Mouse (Mus musculus) MEL (cell line): ENCODE data around the gene Msh3. TPM values are rescaled to one million over a fixed set of nuclear protein-coding genes. Genes with fewer than 3 reads are reported as not detected.
A peak's percentile ranks its signal among the peaks of the same experiment; 100 is the strongest.

Source experiments
- DNase-seq: peaks from one replicate; pipeline ENCODE4 v3.0.0; 2011; ENCODE audit warnings: low read depth, low spot score
- H3K27ac ChIP-seq: 2 replicates; pipeline ENCODE4 v1.5.1; 2012; ENCODE audit warnings: low read depth, mild to moderate bottlenecking, control low read depth, low read length, moderate library complexity; ENCODE audit not compliant: control insufficient read depth
- H3K27me3 ChIP-seq, 2 experiments: fragments of 150-350 bp in 1 of 2; sonication (generic) in 1 of 2; 2 replicates each; pipeline ENCODE4 v1.6.1; 2012; ENCODE audit warnings: low read length in 2 of 2, mild to moderate bottlenecking in 2 of 2, improper control_type of control experiment in 1 of 2, moderate library complexity in 1 of 2; ENCODE audit not compliant: insufficient read depth in 2 of 2, control insufficient read depth in 1 of 2
- H3K36me3 ChIP-seq, 2 experiments: 2 replicates each; pipeline ENCODE4 v1.6.1; 2012 to 2014; ENCODE audit warnings: low read length in 2 of 2, improper control_type of control experiment in 1 of 2, inconsistent platforms in 1 of 2, mild to moderate bottlenecking in 1 of 2; ENCODE audit not compliant: insufficient read depth in 2 of 2, control insufficient read depth in 1 of 2
- H3K4me1 ChIP-seq, 2 experiments: fragments of 150-350 bp in 1 of 2; sonication (generic) in 1 of 2; 2 replicates each; pipeline ENCODE4 v1.6.1; 2012; ENCODE audit warnings: low read length in 2 of 2, improper control_type of control experiment in 1 of 2, mild to moderate bottlenecking in 1 of 2; ENCODE audit not compliant: insufficient read depth in 2 of 2, control insufficient read depth in 1 of 2
- H3K4me3 ChIP-seq, 2 experiments: fragments of 150-350 bp in 1 of 2; sonication (generic) in 1 of 2; 2 replicates each; pipeline ENCODE4 v1.5.1; 2012; ENCODE audit warnings: low read depth in 2 of 2, low read length in 2 of 2, mild to moderate bottlenecking in 2 of 2, moderate library complexity in 2 of 2, control low read depth in 1 of 2, improper control_type of control experiment in 1 of 2; ENCODE audit not compliant: control insufficient read depth in 1 of 2, insufficient read depth in 1 of 2
- H3K79me2 ChIP-seq: 2 replicates; pipeline ENCODE4 v1.6.1; 2012; ENCODE audit warnings: mild to moderate bottlenecking, low read length, moderate library complexity; ENCODE audit not compliant: control insufficient read depth, poor library complexity, insufficient read depth
- H3K9ac ChIP-seq: 2 replicates; pipeline ENCODE4 v1.6.1; 2012; ENCODE audit warnings: low read depth, mild to moderate bottlenecking, control low read depth, low read length, moderate library complexity; ENCODE audit not compliant: control insufficient read depth, poor library complexity, severe bottlenecking
- H3K9me3 ChIP-seq: fragments of 150-350 bp; sonication (generic); replicated peaks from 2 replicates; pipeline ENCODE4 v1.6.1; 2012; ENCODE audit warnings: mild to moderate bottlenecking, low read length, improper control_type of control experiment, moderate library complexity; ENCODE audit not compliant: insufficient read depth
- CHD2 ChIP-seq: IDR thresholded peaks from 2 replicates; pipeline ENCODE4 v1.6.1; 2011; ENCODE audit warnings: low read length, improper control_type of control experiment
- CTCF ChIP-seq, 3 experiments: IDR thresholded peaks in 2 of 3; conservative IDR thresholded peaks in 1 of 3; 2 replicates each; pipeline ENCODE4 v1.5.1; 2011 to 2012; ENCODE audit warnings: low read length in 3 of 3, low read depth in 2 of 3, mild to moderate bottlenecking in 2 of 3, improper control_type of control experiment in 1 of 3, inconsistent platforms in 1 of 3, mixed read lengths in 1 of 3, moderate library complexity in 1 of 3; ENCODE audit not compliant: control insufficient read depth in 1 of 3, insufficient read depth in 1 of 3, poor library complexity in 1 of 3, severe bottlenecking in 1 of 3
- E2F4 ChIP-seq: IDR thresholded peaks from 2 replicates; pipeline ENCODE4 v1.6.1; 2011; ENCODE audit warnings: low read depth, low read length, improper control_type of control experiment, borderline replicate concordance
- EP300 ChIP-seq, 2 experiments: IDR thresholded peaks; 2 replicates each; pipeline ENCODE4 v1.6.1; 2011; ENCODE audit warnings: improper control_type of control experiment in 2 of 2, low read length in 2 of 2, low read depth in 1 of 2, mild to moderate bottlenecking in 1 of 2
- ETS1 ChIP-seq: IDR thresholded peaks from 2 replicates; pipeline ENCODE4 v1.6.1; 2012; ENCODE audit warnings: low read depth, mild to moderate bottlenecking, inconsistent platforms, low read length, improper control_type of control experiment, moderate library complexity
- GATA1 ChIP-seq: IDR thresholded peaks from 2 replicates; pipeline ENCODE4 v1.6.1; 2011; ENCODE audit warnings: low read depth, low read length, improper control_type of control experiment
- MAX ChIP-seq: IDR thresholded peaks from 2 replicates; pipeline ENCODE4 v1.6.1; 2011; ENCODE audit warnings: low read length, improper control_type of control experiment
- MAZ ChIP-seq: IDR thresholded peaks from 2 replicates; pipeline ENCODE4 v1.6.1; 2012; ENCODE audit warnings: low read depth, mild to moderate bottlenecking, inconsistent platforms, low read length, improper control_type of control experiment
- MEF2A ChIP-seq: IDR thresholded peaks from 2 replicates; pipeline ENCODE4 v1.6.1; 2014; ENCODE audit warnings: low read depth, mild to moderate bottlenecking, inconsistent platforms, low read length, improper control_type of control experiment; ENCODE audit not compliant: poor library complexity, insufficient replicate concordance, severe bottlenecking; ENCODE audit errors: extremely low read depth
- MXI1 ChIP-seq: IDR thresholded peaks from 2 replicates; pipeline ENCODE4 v1.6.1; 2011; ENCODE audit warnings: mild to moderate bottlenecking, low read depth, low read length, improper control_type of control experiment
- MYB ChIP-seq: IDR thresholded peaks from 2 replicates; pipeline ENCODE4 v1.6.1; 2011; ENCODE audit warnings: mild to moderate bottlenecking, low read depth, low read length, improper control_type of control experiment
- NELFE ChIP-seq: IDR thresholded peaks from 2 replicates; pipeline ENCODE4 v1.6.1; 2011; ENCODE audit warnings: low read depth, low read length, improper control_type of control experiment
- NRF1 ChIP-seq: IDR thresholded peaks from 2 replicates; pipeline ENCODE4 v1.6.1; 2014; ENCODE audit warnings: low read depth, mild to moderate bottlenecking, inconsistent platforms, low read length, improper control_type of control experiment, moderate library complexity; ENCODE audit not compliant: poor library complexity, insufficient read depth, severe bottlenecking
- POLR2A ChIP-seq, 2 experiments: IDR thresholded peaks; 2 replicates each; pipeline ENCODE4 v1.6.1; 2011 to 2012; ENCODE audit warnings: low read length in 2 of 2, mild to moderate bottlenecking in 2 of 2, control low read depth in 1 of 2, improper control_type of control experiment in 1 of 2, low read depth in 1 of 2, moderate library complexity in 1 of 2; ENCODE audit not compliant: control insufficient read depth in 1 of 2, insufficient read depth in 1 of 2, poor library complexity in 1 of 2
- POLR2AphosphoS2 ChIP-seq: IDR thresholded peaks from 2 replicates; pipeline ENCODE4 v1.6.1; 2011; ENCODE audit warnings: low read length, improper control_type of control experiment
- POLR2AphosphoS5 ChIP-seq: IDR thresholded peaks from 2 replicates; pipeline ENCODE4 v1.6.1; 2012; ENCODE audit warnings: low read depth, borderline replicate concordance, mild to moderate bottlenecking, inconsistent platforms, low read length, moderate library complexity, mixed read lengths
- RAD21 ChIP-seq: IDR thresholded peaks from 2 replicates; pipeline ENCODE4 v1.6.1; 2011; ENCODE audit warnings: mild to moderate bottlenecking, low read depth, low read length, improper control_type of control experiment
- RCOR1 ChIP-seq: IDR thresholded peaks from 2 replicates; pipeline ENCODE4 v1.6.1; 2012; ENCODE audit warnings: low read depth, mild to moderate bottlenecking, inconsistent platforms, low read length, improper control_type of control experiment
- SIN3A ChIP-seq: IDR thresholded peaks from 2 replicates; pipeline ENCODE4 v1.6.1; 2012; ENCODE audit warnings: low read length, improper control_type of control experiment, inconsistent platforms
- SMC3 ChIP-seq: IDR thresholded peaks from 2 replicates; pipeline ENCODE4 v1.6.1; 2011; ENCODE audit warnings: low read depth, low read length, improper control_type of control experiment
- TAL1 ChIP-seq: IDR thresholded peaks from 2 replicates; pipeline ENCODE4 v1.6.1; 2012; ENCODE audit warnings: mild to moderate bottlenecking, inconsistent platforms, low read length, moderate library complexity, mixed read lengths
- TCF12 ChIP-seq: IDR thresholded peaks from 2 replicates; pipeline ENCODE4 v1.6.1; 2014; ENCODE audit warnings: low read depth, mild to moderate bottlenecking, inconsistent platforms, low read length, improper control_type of control experiment, moderate library complexity
- UBTF ChIP-seq: IDR thresholded peaks from 2 replicates; pipeline ENCODE4 v1.6.1; 2012; ENCODE audit warnings: low read depth, mild to moderate bottlenecking, inconsistent platforms, low read length, improper control_type of control experiment, moderate library complexity, borderline replicate concordance; ENCODE audit not compliant: insufficient read depth
- USF1 ChIP-seq: IDR thresholded peaks from 2 replicates; pipeline ENCODE4 v1.6.1; 2014; ENCODE audit warnings: low read depth, mild to moderate bottlenecking, inconsistent platforms, low read length, improper control_type of control experiment, moderate library complexity
- USF2 ChIP-seq, 2 experiments: IDR thresholded peaks; 2 replicates each; pipeline ENCODE4 v1.6.1; 2011 to 2012; ENCODE audit warnings: improper control_type of control experiment in 2 of 2, low read length in 2 of 2, borderline replicate concordance in 1 of 2, inconsistent platforms in 1 of 2, low read depth in 1 of 2, mild to moderate bottlenecking in 1 of 2; ENCODE audit not compliant: insufficient read depth in 1 of 2
- ZC3H11A ChIP-seq: IDR thresholded peaks from 2 replicates; pipeline ENCODE4 v1.6.1; 2012; ENCODE audit warnings: low read depth, mild to moderate bottlenecking, inconsistent platforms, low read length, improper control_type of control experiment
- ZKSCAN1 ChIP-seq: IDR thresholded peaks from 2 replicates; pipeline ENCODE4 v1.6.1; 2012; ENCODE audit warnings: low read depth, mild to moderate bottlenecking, inconsistent platforms, low read length, improper control_type of control experiment, moderate library complexity
- ZNF384 ChIP-seq: IDR thresholded peaks from 2 replicates; pipeline ENCODE4 v1.6.1; 2012; ENCODE audit warnings: low read depth, mild to moderate bottlenecking, inconsistent platforms, low read length, improper control_type of control experiment
- polyA plus RNA-seq, 2 experiments: library from polyadenylated mRNA; stranded (reverse) in 1 of 2; unstranded in 1 of 2; fragments of >175 nt in 1 of 2; fragments of >200 nt in 1 of 2; gene quantifications; 2 replicates each; pipeline versions ENCODE4 v1.2.1 to v1.2.4; 2012; ENCODE audit warnings: low replicate concordance in 2 of 2, low read depth in 1 of 2; ENCODE audit not compliant: insufficient read length in 2 of 2, insufficient read depth in 1 of 2, missing spikeins in 1 of 2
- total RNA-seq: library from RNA; depleted of rRNA; stranded (reverse); fragments of 300-350 nt; gene quantifications from 2 replicates; pipeline ENCODE4 v1.2.3, GENCODE M21; 2012

Msh3 gene
- total and polyA plus RNA-seq, 3 experiments = 14.4 to 17.7 TPM; not detected in 1

GRCm38 (mm10) chr13:92237016-92237415 is 117.8 kb downstream of the Msh3 start:
- H3K4me1 ChIP-seq = peaks cover 2 to 9% of the 10 kb centered on the region in 2 experiments; a peak in 3 of 4 replicates
- no peaks in the 10 kb centered on the region for H3K27me3 ChIP-seq
- TF ChIP-seq ETS1 (no peak), USF1 (no peak), MAX (no peak), CHD2 (no peak), E2F4 (no peak), MEF2A (no peak), ZKSCAN1 (no peak), MAZ (no peak), RAD21 (no peak), GATA1 (peak; percentile 62), RCOR1 (no peak), EP300 (IDR thresholded peaks at IDR 0.05; ENCODE audit: low read depth in 1 of 2, low read length in 2 of 2) (peak in 1 of 2 experiments; percentile 52; a peak in 3 of 4 replicates), POLR2AphosphoS5 (no peak), POLR2A (IDR thresholded peaks at IDR 0.05; ENCODE audit: control insufficient read depth in 1 of 2, insufficient read depth in 1 of 2, low read depth in 1 of 2, low read length in 2 of 2, poor library complexity in 1 of 2) (no peak), MXI1 (no peak), TCF12 (0 out of 2 replicates have a peak, but pooled peaks have one; percentile 12), TAL1 (no peak), USF2 (IDR thresholded peaks at IDR 0.05; ENCODE audit: borderline replicate concordance in 1 of 2, insufficient read depth in 1 of 2, low read depth in 1 of 2, low read length in 2 of 2) (no peak)
- no peaks in the 10 kb centered on the region for H3K9me3 ChIP-seq
- H3K79me2 ChIP-seq = no peaks in the 10 kb centered on the region
- H3K36me3 ChIP-seq = peaks cover 0 to 20% of the 10 kb centered on the region in 2 experiments; a peak in 2 of 4 replicates
- DNase-seq = peak; percentile 34
- H3K4me3 ChIP-seq = no peak overlapping the region
- H3K9ac ChIP-seq = no peak overlapping the region
- H3K27ac ChIP-seq = no peak overlapping the region

GRCm38 (mm10) chr13:92232076-92232938 is 122.5 kb downstream of the Msh3 start:
- no peaks in the 10 kb centered on the region for H3K27me3 ChIP-seq
- peaks cover 0 to 7% of the 10 kb centered on the region in 2 experiments; a peak in 2 of 4 replicates for H3K36me3 ChIP-seq
- H3K4me1 ChIP-seq = peaks cover 0 to 1% of the 10 kb centered on the region in 2 experiments; a peak in 2 of 4 replicates
- no peak overlapping the region for H3K4me3 ChIP-seq
- DNase-seq = no peak
- no peak overlapping the region for H3K27ac ChIP-seq
- H3K9ac ChIP-seq = no peak overlapping the region
- H3K79me2 ChIP-seq = no peaks in the 10 kb centered on the region
- no peaks in the 10 kb centered on the region for H3K9me3 ChIP-seq
- TF ChIP-seq USF2 (IDR thresholded peaks at IDR 0.05; ENCODE audit: borderline replicate concordance in 1 of 2, insufficient read depth in 1 of 2, low read depth in 1 of 2, low read length in 2 of 2) (no peak), NRF1 (no peak), ETS1 (no peak), EP300 (IDR thresholded peaks at IDR 0.05; ENCODE audit: low read depth in 1 of 2, low read length in 2 of 2) (no peak), NELFE (no peak), CTCF (IDR thresholded peaks at IDR 0.05 in 2 of 3, conservative IDR thresholded peaks at IDR 0.05 in 1 of 3; ENCODE audit: control insufficient read depth in 1 of 3, insufficient read depth in 1 of 3, low read depth in 2 of 3, low read length in 3 of 3, poor library complexity in 1 of 3, severe bottlenecking in 1 of 3) (no peak), POLR2A (IDR thresholded peaks at IDR 0.05; ENCODE audit: control insufficient read depth in 1 of 2, insufficient read depth in 1 of 2, low read depth in 1 of 2, low read length in 2 of 2, poor library complexity in 1 of 2) (no peak), ZNF384 (no peak), POLR2AphosphoS2 (no peak), SMC3 (no peak), SIN3A (no peak), TCF12 (no peak), GATA1 (no peak), ZC3H11A (no peak), MYB (no peak), POLR2AphosphoS5 (no peak), UBTF (no peak)
